Mouse (Mus musculus) forebrain, embryonic 16.5 days (tissue): ENCODE data around the gene Olfr765. TPM values are rescaled to one million over a fixed set of nuclear protein-coding genes. Genes with fewer than 3 reads are reported as not detected.

ENCODE experiments used
- ATAC-seq: fragments of 200-750 bp; cut with Nextera tagmentation; 2 replicates; pipeline ENCODE4 v1.8.0; 2017; ENCODE audit warnings: mild to moderate bottlenecking, moderate library complexity
- H3K27ac ChIP-seq: fragments of 300-500 bp; sonication (generic); 2 replicates; pipeline ENCODE4 v1.5.1; 2014; ENCODE audit warnings: low read length, control low read depth
- H3K27me3 ChIP-seq: fragments of 300-500 bp; sonication (generic); replicated peaks from 2 replicates; pipeline ENCODE4 v1.6.1; 2014; ENCODE audit warnings: low read length; ENCODE audit not compliant: control insufficient read depth, insufficient read depth
- H3K36me3 ChIP-seq: fragments of 300-500 bp; sonication (generic); 2 replicates; pipeline ENCODE4 v1.6.1; 2014; ENCODE audit not compliant: control insufficient read depth, insufficient read depth
- H3K4me1 ChIP-seq: fragments of 300-500 bp; sonication (generic); replicated peaks from 2 replicates; pipeline ENCODE4 v1.6.1; 2014; ENCODE audit warnings: low read length; ENCODE audit not compliant: control insufficient read depth, insufficient read depth
- H3K4me2 ChIP-seq: fragments of 300-500 bp; sonication (generic); 2 replicates; pipeline ENCODE4 v1.6.1; 2014; ENCODE audit warnings: mild to moderate bottlenecking, low read length, control low read depth
- H3K4me3 ChIP-seq: fragments of 300-500 bp; sonication (generic); replicated peaks from 2 replicates; pipeline ENCODE4 v1.5.1; 2014; ENCODE audit warnings: mild to moderate bottlenecking, low read length, control low read depth
- H3K9ac ChIP-seq: fragments of 300-500 bp; sonication (generic); replicated peaks from 2 replicates; pipeline ENCODE4 v1.6.1; 2014; ENCODE audit warnings: low read depth, low read length, control low read depth
- H3K9me3 ChIP-seq: fragments of 300-500 bp; sonication (generic); 2 replicates; pipeline ENCODE4 v1.6.1; 2016; ENCODE audit warnings: low read length; ENCODE audit not compliant: control insufficient read depth
- WGBS: fragments of 180-500 bp; shearing (Covaris S2); extraction: QIAGEN DNeasy Blood & Tissue Kit; methylation state at CpG from one replicate; pipeline ENCODE4 v1.1.7; 2014; 5-methylcytosine and 5-hydroxymethylcytosine counted together
- polyA plus RNA-seq: library from polyadenylated mRNA; unstranded; fragments of >200 nt; fragmentation: Nextera tagmentation; extraction: Ambion mirVana; gene quantifications from 2 replicates; pipeline ENCODE4 v1.2.1, GENCODE M21; 2015

Olfr765 gene
- polyA plus RNA-seq, 1 experiment from 2014 or later, result not detected

DNA sequence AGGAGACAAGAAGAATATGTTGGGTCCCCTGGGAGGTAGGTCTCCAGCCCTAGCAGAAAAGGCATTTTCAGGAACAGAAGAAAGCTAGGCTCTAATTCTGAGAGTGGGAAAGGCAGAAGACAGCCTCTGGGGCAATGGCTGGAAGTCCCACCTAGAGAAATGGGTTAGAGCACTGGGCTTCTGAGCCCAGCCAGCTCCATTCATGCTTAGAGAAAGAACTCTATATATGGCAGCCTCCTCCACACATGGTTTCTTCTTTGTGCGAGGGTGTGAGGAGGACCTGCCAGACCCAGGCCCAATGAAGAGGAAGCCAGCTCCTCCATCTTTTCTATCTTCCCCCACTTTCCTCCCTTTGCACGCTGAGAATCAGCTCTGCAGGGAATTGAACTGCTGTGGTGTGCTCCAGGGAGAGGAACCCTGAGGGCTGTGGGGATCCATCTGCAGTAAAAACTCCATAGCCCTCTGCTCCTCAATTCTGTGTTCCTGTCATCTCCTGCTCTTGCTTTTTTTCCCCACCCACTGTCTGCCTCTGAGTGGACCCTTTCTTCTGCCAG, 39.4 kb downstream of the Olfr765 start, which contains the start of gene Olfr763:
Gene Olfr763 (plus strand): TSS at position 504 of the 554 bp plus-strand sequence.
- 64% methylated on average over 2 of the region's 2 CpGs for WGBS
- ATAC-seq, result no peak
- no peaks in the 10 kb centered on the region for H3K4me1 ChIP-seq
- H3K4me2 ChIP-seq, result no peak within 1 kb of the TSS
- H3K36me3 ChIP-seq, result no peaks in the 10 kb centered on the region
- no peak within 1 kb of the TSS for H3K27ac ChIP-seq
- H3K9ac ChIP-seq, result no peak within 1 kb of the TSS
- H3K27me3 ChIP-seq, result no peaks in the 10 kb centered on the region
- H3K4me3 ChIP-seq, result no peak within 1 kb of the TSS
- H3K9me3 ChIP-seq, result no peaks in the 10 kb centered on the region

DNA sequence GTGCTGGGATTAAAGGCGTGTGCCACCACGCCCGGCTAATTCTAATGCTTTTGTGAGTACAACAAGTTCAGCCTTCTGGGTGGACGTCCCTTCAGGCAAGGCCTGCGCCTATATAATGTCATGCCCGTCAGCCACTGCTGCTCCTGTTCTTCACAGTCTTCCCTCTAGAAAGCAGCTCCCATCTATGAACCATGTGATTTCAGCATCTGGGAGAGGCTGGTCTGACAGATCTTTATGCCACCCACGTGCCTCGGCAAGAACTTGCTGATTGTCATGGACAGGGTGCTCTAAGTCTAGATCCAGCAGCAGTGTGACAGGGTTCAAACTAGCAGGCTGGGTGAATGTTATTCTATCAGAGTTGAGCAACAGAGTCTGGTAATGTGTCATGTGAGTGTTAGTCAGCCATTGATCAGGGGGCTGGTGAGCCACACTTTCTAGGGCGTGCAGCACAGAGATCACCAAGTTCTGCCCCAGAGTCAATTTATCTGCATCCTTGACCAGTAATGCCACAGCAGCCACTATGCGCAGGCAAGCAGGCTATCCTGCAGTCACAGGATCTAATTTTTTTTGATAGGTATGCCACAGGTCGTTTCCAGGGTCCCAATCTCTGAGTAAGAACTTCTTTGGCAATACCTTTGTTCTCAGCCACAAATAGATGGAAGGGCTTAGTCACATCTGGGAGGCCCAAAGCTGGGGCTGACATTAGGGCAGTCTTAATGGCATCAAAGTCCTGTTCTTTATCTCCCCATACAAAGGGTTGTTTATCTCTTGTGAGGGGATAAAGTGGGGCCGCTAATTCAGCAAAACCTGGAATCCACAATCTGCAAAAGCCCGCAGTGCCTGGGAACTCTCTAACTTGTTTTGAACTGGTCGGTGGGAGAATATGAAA, 45.5 kb downstream of the Olfr765 start:
- Histone ChIP-seq H3K27me3 (no peaks in the 10 kb centered on the region), H3K36me3 (no peaks in the 10 kb centered on the region), H3K9me3 (no peaks in the 10 kb centered on the region), H3K27ac (no peak overlapping the region), H3K4me2 (no peak overlapping the region), H3K4me3 (no peak overlapping the region), H3K9ac (no peak overlapping the region), H3K4me1 (no peaks in the 10 kb centered on the region)
- WGBS, result 68% methylated on average over 14 of the region's 14 CpGs
- no peak for ATAC-seq

DNA sequence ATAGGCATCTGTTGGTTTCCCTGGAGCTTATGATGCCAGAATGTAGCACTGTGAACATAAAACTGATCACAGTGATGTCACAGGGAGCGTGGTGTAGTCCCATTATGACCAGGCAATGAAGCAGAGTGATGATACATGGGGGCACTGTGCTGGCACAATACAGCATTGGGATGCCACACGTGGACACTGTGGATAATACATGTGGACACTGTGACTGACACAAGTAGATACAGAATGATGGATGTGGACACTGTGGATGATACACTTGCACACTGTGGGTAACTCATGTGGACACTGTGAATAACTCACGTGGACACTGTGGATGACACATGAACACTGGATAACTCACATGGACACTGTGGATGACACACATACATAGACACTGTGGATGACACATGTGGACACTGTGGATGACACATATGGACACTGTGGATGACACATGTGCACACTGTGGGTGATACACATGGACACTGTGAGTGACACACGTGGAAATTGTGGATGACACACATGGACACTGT, 53.2 kb downstream of the Olfr765 start:
- 75% methylated on average over 4 of the region's 4 CpGs for WGBS
- Histone ChIP-seq H3K9me3 (no peaks in the 10 kb centered on the region), H3K36me3 (no peaks in the 10 kb centered on the region), H3K4me1 (no peaks in the 10 kb centered on the region), H3K9ac (no peak overlapping the region), H3K27ac (no peak overlapping the region), H3K27me3 (no peaks in the 10 kb centered on the region), H3K4me3 (no peak overlapping the region), H3K4me2 (no peak overlapping the region)
- no peak for ATAC-seq

DNA sequence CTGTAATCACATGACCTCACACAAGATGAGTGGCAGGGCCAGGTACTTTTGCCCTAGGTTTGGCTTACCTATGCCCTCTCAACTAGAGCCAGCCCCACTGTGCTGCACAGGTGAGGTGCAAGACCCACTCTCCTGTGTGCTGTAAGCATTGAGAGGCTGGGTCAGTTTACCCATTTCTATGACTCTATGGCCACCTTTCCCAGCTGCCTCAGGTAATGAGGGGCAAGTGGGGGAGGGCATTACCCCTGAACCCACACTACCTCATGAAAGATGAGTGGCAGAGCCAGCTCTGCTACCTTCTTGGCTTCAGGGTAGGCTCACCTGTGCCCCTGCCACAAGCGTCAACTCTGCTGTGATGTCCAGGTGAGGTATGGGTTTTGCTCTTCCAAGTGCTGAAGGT, 54.0 kb downstream of the Olfr765 start:
- Histone ChIP-seq H3K9ac (no peak overlapping the region), H3K4me1 (no peaks in the 10 kb centered on the region), H3K36me3 (no peaks in the 10 kb centered on the region), H3K9me3 (no peaks in the 10 kb centered on the region), H3K4me3 (no peak overlapping the region), H3K27me3 (no peaks in the 10 kb centered on the region), H3K4me2 (no peak overlapping the region), H3K27ac (no peak overlapping the region)
- ATAC-seq, result no peak
- WGBS, result 86% methylated on average over 1 of the region's 1 CpGs

Other genes with a start within 250 kb of the Olfr765 start
- gene Dnajc14, start 245.9 kb downstream of the Olfr765 start, polyA plus RNA-seq, result 67.2 and 68.2 TPM in 2 replicates
- 10.7 and 13.7 TPM in 2 replicates for gene Tmem198b, start 245.6 kb downstream of the Olfr765 start, polyA plus RNA-seq
- gene Sarnp, start 232.7 kb downstream of the Olfr765 start, polyA plus RNA-seq, result 180 and 194 TPM in 2 replicates
- 20.9 and 22.5 TPM in 2 replicates for gene Ormdl2, start 228.4 kb downstream of the Olfr765 start, polyA plus RNA-seq
- gene Gdf11, start 158.3 kb downstream of the Olfr765 start, polyA plus RNA-seq, result 5.6 and 7.0 TPM in 2 replicates
- 119 and 137 TPM in 2 replicates for gene Cd63, start 149.0 kb downstream of the Olfr765 start, polyA plus RNA-seq
- gene Rdh5, start 127.1 kb downstream of the Olfr765 start, polyA plus RNA-seq, result 8.6 and 12.3 TPM in 2 replicates
- 203 and 221 TPM in 2 replicates for gene Bloc1s1, start 126.0 kb downstream of the Olfr765 start, polyA plus RNA-seq
- gene Itga7, start 116.2 kb downstream of the Olfr765 start, polyA plus RNA-seq, result 3.1 and 3.4 TPM in 2 replicates
- gene Mettl7b, start 89.0 kb downstream of the Olfr765 start, polyA plus RNA-seq, result not detected in 2 replicates
- gene Olfr9, start 60.6 kb downstream of the Olfr765 start, polyA plus RNA-seq, result not detected in 2 replicates
- not detected in 2 replicates for gene Olfr763, start 39.2 kb downstream of the Olfr765 start, polyA plus RNA-seq
- not detected in 2 replicates for gene Olfr764-ps1, start 10.1 kb downstream of the Olfr765 start, polyA plus RNA-seq
- not detected in 2 replicates for gene Olfr766-ps1, start 19.0 kb upstream of the Olfr765 start, polyA plus RNA-seq
- gene Olfr767, start 32.9 kb upstream of the Olfr765 start, polyA plus RNA-seq, result not detected in 2 replicates
- gene Olfr768, start 49.4 kb upstream of the Olfr765 start, polyA plus RNA-seq, result not detected in 2 replicates
- gene Olfr769, start 67.9 kb upstream of the Olfr765 start, polyA plus RNA-seq, result not detected in 2 replicates
- gene Olfr770, start 89.0 kb upstream of the Olfr765 start, polyA plus RNA-seq, result not detected in 2 replicates
- not detected in 2 replicates for gene Olfr771, start 114.8 kb upstream of the Olfr765 start, polyA plus RNA-seq
- gene Olfr772, start 127.9 kb upstream of the Olfr765 start, polyA plus RNA-seq, result not detected in 2 replicates
- not detected in 2 replicates for gene Olfr773, start 137.4 kb upstream of the Olfr765 start, polyA plus RNA-seq
- not detected in 2 replicates for gene Olfr774, start 186.2 kb upstream of the Olfr765 start, polyA plus RNA-seq
- gene Olfr775, start 198.4 kb upstream of the Olfr765 start, polyA plus RNA-seq, result not detected in 2 replicates
- gene Olfr776, start 209.1 kb upstream of the Olfr765 start, polyA plus RNA-seq, result not detected in 2 replicates
- gene Olfr777, start 221.5 kb upstream of the Olfr765 start, polyA plus RNA-seq, result 0.09 TPM in 1 of 2 replicates, not detected in the other